Mouse (Mus musculus): ENCODE results near the gene Nebl. TPM values are rescaled to one million over a fixed set of nuclear protein-coding genes. Genes with fewer than 3 reads are reported as not detected.

Nebl gene
- polyA plus RNA-seq, 1 experiment: 6.5 TPM

- no peaks in the 10 kb centered on the region for H3K27me3 ChIP-seq (ENCODE audit: control insufficient read depth, insufficient read depth, low read length)
- DNase-seq (ENCODE audit: low read depth in 1 of 2, low spot score in 2 of 2): no peak
- TF ChIP-seq CTCF (IDR thresholded peaks at IDR 0.05; ENCODE audit: extremely low read depth, insufficient read depth, insufficient read length, insufficient replicate concordance) (no peak), POLR2A (IDR thresholded peaks at IDR 0.05; ENCODE audit: low read depth, low read length) (no peak)
- 57% methylated on average over 12 of the region's 12 CpGs for WGBS
- H3K36me3 ChIP-seq (ENCODE audit: control insufficient read depth, insufficient read depth, low read length): no peaks in the 10 kb centered on the region
- no peak overlapping the region for H3K4me3 ChIP-seq (ENCODE audit: extremely low read depth, insufficient read depth, insufficient read length)
- H3K27ac ChIP-seq (ENCODE audit: insufficient read depth, low read length): no peak overlapping the region
- peaks cover 12% of the 10 kb centered on the region for H3K4me1 ChIP-seq (ENCODE audit: control insufficient read depth, insufficient read depth, insufficient read length)
Measured at GRCm38 (mm10) chr2:17363337-17364216, 367.7 kb downstream of the Nebl start.

GRCm38 (mm10) chr2:17362181-17362580 is 369.1 kb downstream of the Nebl start:
- no peak overlapping the region for H3K27ac ChIP-seq (ENCODE audit: insufficient read depth, low read length)
- H3K4me1 ChIP-seq (ENCODE audit: control insufficient read depth, insufficient read depth, insufficient read length): peaks cover 12% of the 10 kb centered on the region
- H3K4me3 ChIP-seq (ENCODE audit: extremely low read depth, insufficient read depth, insufficient read length): no peak overlapping the region
- TF ChIP-seq POLR2A (IDR thresholded peaks at IDR 0.05; ENCODE audit: low read depth, low read length) (no peak), CTCF (IDR thresholded peaks at IDR 0.05; ENCODE audit: extremely low read depth, insufficient read depth, insufficient read length, insufficient replicate concordance) (no peak)
- no peak for DNase-seq (ENCODE audit: low read depth in 1 of 2, low spot score in 2 of 2)
- no peaks in the 10 kb centered on the region for H3K27me3 ChIP-seq (ENCODE audit: control insufficient read depth, insufficient read depth, low read length)
- WGBS: 73% methylated on average over 1 of the region's 1 CpGs
- H3K36me3 ChIP-seq (ENCODE audit: control insufficient read depth, insufficient read depth, low read length): no peaks in the 10 kb centered on the region

- no peak for DNase-seq (ENCODE audit: low read depth in 1 of 2, low spot score in 2 of 2)
- no peaks in the 10 kb centered on the region for H3K4me1 ChIP-seq (ENCODE audit: control insufficient read depth, insufficient read depth, insufficient read length)
- no peak overlapping the region for H3K27ac ChIP-seq (ENCODE audit: insufficient read depth, low read length)
- no peaks in the 10 kb centered on the region for H3K36me3 ChIP-seq (ENCODE audit: control insufficient read depth, insufficient read depth, low read length)
- no peak for TF ChIP-seq CTCF (IDR thresholded peaks at IDR 0.05; ENCODE audit: extremely low read depth, insufficient read depth, insufficient read length, insufficient replicate concordance)
- no peak for TF ChIP-seq POLR2A (IDR thresholded peaks at IDR 0.05; ENCODE audit: low read depth, low read length)
- no peaks in the 10 kb centered on the region for H3K27me3 ChIP-seq (ENCODE audit: control insufficient read depth, insufficient read depth, low read length)
- H3K4me3 ChIP-seq (ENCODE audit: extremely low read depth, insufficient read depth, insufficient read length): no peak overlapping the region
- 95% methylated on average over 1 of the region's 1 CpGs for WGBS
Measured at GRCm38 (mm10) chr2:17344643-17345042, 386.6 kb downstream of the Nebl start.

- TF ChIP-seq POLR2A (IDR thresholded peaks at IDR 0.05; ENCODE audit: low read depth, low read length) (no peak), CTCF (IDR thresholded peaks at IDR 0.05; ENCODE audit: extremely low read depth, insufficient read depth, insufficient read length, insufficient replicate concordance) (no peak)
- no peak overlapping the region for H3K4me3 ChIP-seq (ENCODE audit: extremely low read depth, insufficient read depth, insufficient read length)
- DNase-seq (ENCODE audit: low read depth in 1 of 2, low spot score in 2 of 2): no peak
- no peaks in the 10 kb centered on the region for H3K4me1 ChIP-seq (ENCODE audit: control insufficient read depth, insufficient read depth, insufficient read length)
- H3K27ac ChIP-seq (ENCODE audit: insufficient read depth, low read length): no peak overlapping the region
- H3K36me3 ChIP-seq (ENCODE audit: control insufficient read depth, insufficient read depth, low read length): no peaks in the 10 kb centered on the region
- no peaks in the 10 kb centered on the region for H3K27me3 ChIP-seq (ENCODE audit: control insufficient read depth, insufficient read depth, low read length)
- 88% methylated on average over 5 of the region's 5 CpGs for WGBS
Measured at GRCm38 (mm10) chr2:17335451-17335850, 395.8 kb downstream of the Nebl start.

GRCm38 (mm10) chr2:17326590-17326989 is 404.7 kb downstream of the Nebl start:
- Histone ChIP-seq H3K27me3 (ENCODE audit: control insufficient read depth, insufficient read depth, low read length) (no peaks in the 10 kb centered on the region), H3K4me1 (ENCODE audit: control insufficient read depth, insufficient read depth, insufficient read length) (no peaks in the 10 kb centered on the region), H3K27ac (ENCODE audit: insufficient read depth, low read length) (no peak overlapping the region), H3K36me3 (ENCODE audit: control insufficient read depth, insufficient read depth, low read length) (no peaks in the 10 kb centered on the region), H3K4me3 (ENCODE audit: extremely low read depth, insufficient read depth, insufficient read length) (no peak overlapping the region)
- DNase-seq (ENCODE audit: low read depth in 1 of 2, low spot score in 2 of 2): no peak
- no peak for TF ChIP-seq POLR2A (IDR thresholded peaks at IDR 0.05; ENCODE audit: low read depth, low read length)
- TF ChIP-seq CTCF (IDR thresholded peaks at IDR 0.05; ENCODE audit: extremely low read depth, insufficient read depth, insufficient read length, insufficient replicate concordance): no peak
- WGBS: 88% methylated on average over 1 of the region's 1 CpGs

- TF ChIP-seq POLR2A (IDR thresholded peaks at IDR 0.05; ENCODE audit: low read depth, low read length) (no peak), CTCF (IDR thresholded peaks at IDR 0.05; ENCODE audit: extremely low read depth, insufficient read depth, insufficient read length, insufficient replicate concordance) (no peak)
Measured at GRCm38 (mm10) chr2:17316850-17317249, 414.4 kb downstream of the Nebl start.

GRCm38 (mm10) chr2:17301379-17301778 is 429.9 kb downstream of the Nebl start:
- Histone ChIP-seq H3K36me3 (ENCODE audit: control insufficient read depth, insufficient read depth, low read length) (no peaks in the 10 kb centered on the region), H3K27ac (ENCODE audit: insufficient read depth, low read length) (no peak overlapping the region), H3K4me3 (ENCODE audit: extremely low read depth, insufficient read depth, insufficient read length) (no peak overlapping the region), H3K27me3 (ENCODE audit: control insufficient read depth, insufficient read depth, low read length) (no peaks in the 10 kb centered on the region), H3K4me1 (ENCODE audit: control insufficient read depth, insufficient read depth, insufficient read length) (no peaks in the 10 kb centered on the region)
- TF ChIP-seq CTCF (IDR thresholded peaks at IDR 0.05; ENCODE audit: extremely low read depth, insufficient read depth, insufficient read length, insufficient replicate concordance) (no peak), POLR2A (IDR thresholded peaks at IDR 0.05; ENCODE audit: low read depth, low read length) (no peak)
- DNase-seq (ENCODE audit: low read depth in 1 of 2, low spot score in 2 of 2): no peak

More at GRCm38 (mm10) chr2:17316850-17317249, 414.4 kb downstream of the Nebl start:
- no peak overlapping the region for H3K4me3 ChIP-seq (ENCODE audit: extremely low read depth, insufficient read depth, insufficient read length)
- no peak for DNase-seq (ENCODE audit: low read depth in 1 of 2, low spot score in 2 of 2)
- WGBS: 90% methylated on average over 5 of the region's 5 CpGs
- no peaks in the 10 kb centered on the region for H3K36me3 ChIP-seq (ENCODE audit: control insufficient read depth, insufficient read depth, low read length)
- H3K27me3 ChIP-seq (ENCODE audit: control insufficient read depth, insufficient read depth, low read length): no peaks in the 10 kb centered on the region
- H3K4me1 ChIP-seq (ENCODE audit: control insufficient read depth, insufficient read depth, insufficient read length): no peaks in the 10 kb centered on the region
- no peak overlapping the region for H3K27ac ChIP-seq (ENCODE audit: insufficient read depth, low read length)

All from spleen, adult 2 months (tissue).